Mouse (Mus musculus): ENCODE data around the gene Smarcd1. TPM values are rescaled to one million over a fixed set of nuclear protein-coding genes. Genes with fewer than 3 reads are reported as not detected.
A peak's percentile ranks its signal among the peaks of the same experiment; 100 is the strongest.

Smarcd1 gene
- polyA plus RNA-seq, 1 experiment from 2014 or later, result 145 TPM

GRCm38 (mm10) chr15:99669392-99669791 lies 32.5 kb upstream of the Smarcd1 start:
- ATAC-seq, result no peak
- Histone ChIP-seq H3K27me3 (peaks cover 16% of the 10 kb centered on the region), H3K9ac (replicated peaks) (peak overlapping the region; percentile 96; the same call in 1 of the 2 replicates), H3K4me1 (replicated peaks) (peaks cover 80% of the 10 kb centered on the region), H3K4me3 (replicated peaks) (peak overlapping the region; percentile 78), H3K4me2 (replicated peaks) (peak overlapping the region; percentile 79), H3K9me3 (no peaks in the 10 kb centered on the region), H3K27ac (peak overlapping the region; percentile 92), H3K36me3 (peaks cover 9% of the 10 kb centered on the region; the same call in 1 of the 2 replicates)
- WGBS, result 10% methylated on average over 1 of the region's 1 CpGs

- Histone ChIP-seq H3K4me3 (replicated peaks) (peak within 1 kb of the TSS; percentile 78), H3K9me3 (no peaks in the 10 kb centered on the region), H3K27ac (peak within 1 kb of the TSS; percentile 92), H3K4me2 (replicated peaks) (peak within 1 kb of the TSS; percentile 79), H3K9ac (replicated peaks) (peak within 1 kb of the TSS; percentile 96), H3K27me3 (peaks cover 16% of the 10 kb centered on the region), H3K36me3 (peaks cover 13% of the 10 kb centered on the region; the same call in 1 of the 2 replicates), H3K4me1 (replicated peaks) (peaks cover 80% of the 10 kb centered on the region)
- WGBS, result under 1% methylated on average over 68 of the region's 74 CpGs
- peak; percentile 74 for ATAC-seq
These were observed 31.6 kb upstream of the Smarcd1 start, which contains the start of gene Asic1 for GRCm38 (mm10) chr15:99670154-99670821. Asic1 (plus strand) TSS chr15:99670368.

- Histone ChIP-seq H3K4me1 (replicated peaks) (peaks cover 80% of the 10 kb centered on the region), H3K36me3 (peaks cover 13% of the 10 kb centered on the region; the same call in 1 of the 2 replicates), H3K27me3 (peaks cover 16% of the 10 kb centered on the region), H3K9ac (replicated peaks) (peak overlapping the region; percentile 96), H3K4me3 (replicated peaks) (peak overlapping the region; percentile 78), H3K4me2 (replicated peaks) (peak overlapping the region; percentile 79), H3K9me3 (no peaks in the 10 kb centered on the region), H3K27ac (peak overlapping the region; percentile 92)
- ATAC-seq, result peak; percentile 37
- 11% methylated on average over 15 of the region's 17 CpGs for WGBS
These were observed 30.8 kb upstream of the Smarcd1 start for GRCm38 (mm10) chr15:99670964-99671670.

- Histone ChIP-seq H3K27ac (peak overlapping the region; percentile 92), H3K9ac (replicated peaks) (peak overlapping the region; percentile 96), H3K4me2 (replicated peaks) (peak overlapping the region; percentile 79), H3K4me3 (replicated peaks) (peak overlapping the region; percentile 78), H3K4me1 (replicated peaks) (peaks cover 80% of the 10 kb centered on the region), H3K27me3 (peaks cover 16% of the 10 kb centered on the region), H3K9me3 (no peaks in the 10 kb centered on the region), H3K36me3 (peaks cover 13% of the 10 kb centered on the region; the same call in 1 of the 2 replicates)
- WGBS, result 74% methylated on average over 14 of the region's 14 CpGs
- no peak for ATAC-seq
These were observed 30.1 kb upstream of the Smarcd1 start for GRCm38 (mm10) chr15:99671783-99672182.

GRCm38 (mm10) chr15:99674866-99675265 lies 27.1 kb upstream of the Smarcd1 start:
- H3K4me3 ChIP-seq (replicated peaks), result peak overlapping the region; percentile 23; the same call in 1 of the 2 replicates
- no peak overlapping the region for H3K27ac ChIP-seq
- no peak for ATAC-seq
- WGBS, result 84% methylated on average over 3 of the region's 3 CpGs
- peaks cover 12% of the 10 kb centered on the region for H3K27me3 ChIP-seq
- peak overlapping the region; percentile 48; the same call in 1 of the 2 replicates for H3K9ac ChIP-seq (replicated peaks)
- H3K4me1 ChIP-seq (replicated peaks), result peaks cover 90% of the 10 kb centered on the region
- H3K4me2 ChIP-seq (replicated peaks), result peak overlapping the region; percentile 79
- H3K9me3 ChIP-seq, result no peaks in the 10 kb centered on the region
- H3K36me3 ChIP-seq, result peaks cover 13% of the 10 kb centered on the region; the same call in 1 of the 2 replicates

- Histone ChIP-seq H3K27ac (peak overlapping the region; percentile 80), H3K9me3 (no peaks in the 10 kb centered on the region), H3K4me2 (replicated peaks) (peak overlapping the region; percentile 79), H3K4me3 (replicated peaks) (peak overlapping the region; percentile 15), H3K36me3 (peaks cover 13% of the 10 kb centered on the region), H3K9ac (replicated peaks) (peak overlapping the region; percentile 56), H3K27me3 (peaks cover 1% of the 10 kb centered on the region; the same call in 1 of the 2 replicates), H3K4me1 (replicated peaks) (peaks cover 72% of the 10 kb centered on the region)
- 19% methylated on average over 7 of the region's 8 CpGs for WGBS
- peak; percentile 83 for ATAC-seq
These were observed 24.8 kb upstream of the Smarcd1 start for GRCm38 (mm10) chr15:99677089-99677488.

GRCm38 (mm10) chr15:99678063-99678800 lies 23.7 kb upstream of the Smarcd1 start:
- Histone ChIP-seq H3K9ac (replicated peaks) (no peak overlapping the region), H3K4me3 (replicated peaks) (no peak overlapping the region), H3K27me3 (no peaks in the 10 kb centered on the region; the same call in 1 of the 2 replicates), H3K4me2 (replicated peaks) (no peak overlapping the region; the same call in 1 of the 2 replicates), H3K9me3 (no peaks in the 10 kb centered on the region), H3K36me3 (peaks cover 21% of the 10 kb centered on the region), H3K4me1 (replicated peaks) (peaks cover 62% of the 10 kb centered on the region), H3K27ac (no peak overlapping the region)
- no peak for ATAC-seq
- WGBS, result 18% methylated on average over 13 of the region's 13 CpGs

- Histone ChIP-seq H3K27me3 (no peaks in the 10 kb centered on the region), H3K9me3 (no peaks in the 10 kb centered on the region), H3K4me3 (replicated peaks) (no peak overlapping the region), H3K4me1 (replicated peaks) (peaks cover 54% of the 10 kb centered on the region), H3K4me2 (replicated peaks) (no peak overlapping the region), H3K36me3 (peaks cover 23% of the 10 kb centered on the region), H3K27ac (no peak overlapping the region), H3K9ac (replicated peaks) (no peak overlapping the region)
- no peak for ATAC-seq
- WGBS, result 67% methylated on average over 7 of the region's 7 CpGs
These were observed 22.9 kb upstream of the Smarcd1 start for GRCm38 (mm10) chr15:99679008-99679407.

- ATAC-seq, result no peak
- Histone ChIP-seq H3K4me2 (replicated peaks) (no peak overlapping the region), H3K27ac (no peak overlapping the region), H3K27me3 (no peaks in the 10 kb centered on the region), H3K4me3 (replicated peaks) (no peak overlapping the region), H3K36me3 (peaks cover 33% of the 10 kb centered on the region), H3K4me1 (replicated peaks) (peaks cover 16% of the 10 kb centered on the region), H3K9me3 (no peaks in the 10 kb centered on the region), H3K9ac (replicated peaks) (no peak overlapping the region)
- WGBS, result 92% methylated on average over 7 of the region's 7 CpGs
These were observed 19.0 kb upstream of the Smarcd1 start for GRCm38 (mm10) chr15:99682880-99683279.

- H3K36me3 ChIP-seq, result peaks cover 33% of the 10 kb centered on the region
- 96% methylated on average over 5 of the region's 5 CpGs for WGBS
- H3K9me3 ChIP-seq, result no peaks in the 10 kb centered on the region
- H3K27ac ChIP-seq, result no peak overlapping the region
- peaks cover 9% of the 10 kb centered on the region for H3K4me1 ChIP-seq (replicated peaks)
- H3K27me3 ChIP-seq, result no peaks in the 10 kb centered on the region
- H3K9ac ChIP-seq (replicated peaks), result no peak overlapping the region
- no peak overlapping the region for H3K4me2 ChIP-seq (replicated peaks)
- no peak overlapping the region for H3K4me3 ChIP-seq (replicated peaks)
- ATAC-seq, result no peak
These were observed 17.8 kb upstream of the Smarcd1 start for GRCm38 (mm10) chr15:99684156-99684555.

- H3K4me3 ChIP-seq (replicated peaks), result no peak overlapping the region
- H3K27me3 ChIP-seq, result no peaks in the 10 kb centered on the region
- no peaks in the 10 kb centered on the region for H3K9me3 ChIP-seq
- H3K27ac ChIP-seq, result no peak overlapping the region; the same call in 1 of the 2 replicates
- H3K9ac ChIP-seq (replicated peaks), result no peak overlapping the region
- H3K4me2 ChIP-seq (replicated peaks), result no peak overlapping the region
- H3K4me1 ChIP-seq (replicated peaks), result peaks cover 40% of the 10 kb centered on the region
- ATAC-seq, result peak; percentile 62
- H3K36me3 ChIP-seq, result peaks cover 19% of the 10 kb centered on the region
- WGBS, result 6% methylated on average over 4 of the region's 4 CpGs
These were observed 13.2 kb upstream of the Smarcd1 start for GRCm38 (mm10) chr15:99688712-99689111.

Data from midbrain, embryonic 13.5 days (tissue).